Mouse (Mus musculus): ENCODE data around the gene Mrpl41. TPM values are rescaled to one million over a fixed set of nuclear protein-coding genes. Genes with fewer than 3 reads are reported as not detected.
"Not testable (repeated sequence)": the region's sequence is repeated elsewhere in the genome, so short reads cannot be mapped to it uniquely, and the experiment has no call there.

Gene Mrpl41
- polyA plus RNA-seq, 1 experiment = 66.0 TPM

GRCm38 (mm10) chr2:24996471-24996870 lies 21.6 kb upstream of the Mrpl41 start:
- Histone ChIP-seq H3K4me1 (ENCODE audit: control insufficient read depth, insufficient read depth, low read length) (no peaks in the 10 kb centered on the region), H3K36me3 (ENCODE audit: control insufficient read depth, insufficient read depth, low read length) (peaks cover 1% of the 10 kb centered on the region; the same call in 1 of the 2 replicates), H3K27ac (ENCODE audit: insufficient read depth, low read depth, low read length) (no peak overlapping the region), H3K4me3 (ENCODE audit: insufficient read depth, low read depth, low read length) (no peak overlapping the region), H3K27me3 (replicated peaks; ENCODE audit: control insufficient read depth, insufficient read depth, low read length) (no peaks in the 10 kb centered on the region)
- DNase-seq = no peak
- TF ChIP-seq POLR2A (IDR thresholded peaks at IDR 0.05; ENCODE audit: low read depth, low read length) (no peak), CTCF (conservative IDR thresholded peaks at IDR 0.05; ENCODE audit: insufficient read depth, insufficient read length, low read depth, low read length) (no peak)
- 82% methylated on average over 2 of the region's 2 CpGs for WGBS

GRCm38 (mm10) chr2:24995332-24995731 lies 20.4 kb upstream of the Mrpl41 start:
- no peaks in the 10 kb centered on the region for H3K27me3 ChIP-seq (replicated peaks; ENCODE audit: control insufficient read depth, insufficient read depth, low read length)
- TF ChIP-seq CTCF (conservative IDR thresholded peaks at IDR 0.05; ENCODE audit: insufficient read depth, insufficient read length, low read depth, low read length) = no peak
- no peak for TF ChIP-seq POLR2A (IDR thresholded peaks at IDR 0.05; ENCODE audit: low read depth, low read length)
- H3K4me1 ChIP-seq (ENCODE audit: control insufficient read depth, insufficient read depth, low read length) = no peaks in the 10 kb centered on the region
- H3K36me3 ChIP-seq (ENCODE audit: control insufficient read depth, insufficient read depth, low read length) = peaks cover 1% of the 10 kb centered on the region; the same call in 1 of the 2 replicates
- WGBS = 91% methylated on average over 6 of the region's 6 CpGs
- H3K27ac ChIP-seq (ENCODE audit: insufficient read depth, low read depth, low read length) = no peak overlapping the region
- H3K4me3 ChIP-seq (ENCODE audit: insufficient read depth, low read depth, low read length) = no peak overlapping the region
- no peak for DNase-seq

GRCm38 (mm10) chr2:24987762-24988161 lies 12.9 kb upstream of the Mrpl41 start:
- peaks cover 4% of the 10 kb centered on the region; the same call in 1 of the 2 replicates for H3K36me3 ChIP-seq (ENCODE audit: control insufficient read depth, insufficient read depth, low read length)
- TF ChIP-seq POLR2A (IDR thresholded peaks at IDR 0.05; ENCODE audit: low read depth, low read length) = no peak
- no peak for TF ChIP-seq CTCF (conservative IDR thresholded peaks at IDR 0.05; ENCODE audit: insufficient read depth, insufficient read length, low read depth, low read length)
- WGBS = 53% methylated on average over 2 of the region's 2 CpGs
- no peak overlapping the region for H3K4me3 ChIP-seq (ENCODE audit: insufficient read depth, low read depth, low read length)
- H3K27ac ChIP-seq (ENCODE audit: insufficient read depth, low read depth, low read length) = no peak overlapping the region
- H3K4me1 ChIP-seq (ENCODE audit: control insufficient read depth, insufficient read depth, low read length) = no peaks in the 10 kb centered on the region
- H3K27me3 ChIP-seq (replicated peaks; ENCODE audit: control insufficient read depth, insufficient read depth, low read length) = no peaks in the 10 kb centered on the region
- DNase-seq = no peak

- WGBS = 92% methylated on average over 5 of the region's 5 CpGs
- TF ChIP-seq CTCF (conservative IDR thresholded peaks at IDR 0.05; ENCODE audit: insufficient read depth, insufficient read length, low read depth, low read length) (no peak), POLR2A (IDR thresholded peaks at IDR 0.05; ENCODE audit: low read depth, low read length) (no peak)
- Histone ChIP-seq H3K27me3 (replicated peaks; ENCODE audit: control insufficient read depth, insufficient read depth, low read length) (no peaks in the 10 kb centered on the region), H3K36me3 (ENCODE audit: control insufficient read depth, insufficient read depth, low read length) (no peaks in the 10 kb centered on the region), H3K4me1 (ENCODE audit: control insufficient read depth, insufficient read depth, low read length) (peaks cover 6% of the 10 kb centered on the region), H3K27ac (ENCODE audit: insufficient read depth, low read depth, low read length) (no peak overlapping the region), H3K4me3 (ENCODE audit: insufficient read depth, low read depth, low read length) (no peak overlapping the region)
- no peak for DNase-seq
Observed at GRCm38 (mm10) chr2:24976960-24977359, 2.1 kb upstream of the Mrpl41 start.

- DNase-seq = peak; percentile 93
- Histone ChIP-seq H3K4me1 (ENCODE audit: control insufficient read depth, insufficient read depth, low read length) (peaks cover 6% of the 10 kb centered on the region), H3K27ac (ENCODE audit: insufficient read depth, low read depth, low read length) (peak within 1 kb of the TSS; percentile 82), H3K36me3 (ENCODE audit: control insufficient read depth, insufficient read depth, low read length) (no peaks in the 10 kb centered on the region), H3K27me3 (replicated peaks; ENCODE audit: control insufficient read depth, insufficient read depth, low read length) (no peaks in the 10 kb centered on the region), H3K4me3 (ENCODE audit: insufficient read depth, low read depth, low read length) (peak within 1 kb of the TSS; percentile 86)
- under 1% methylated on average over 16 of the region's 16 CpGs for WGBS
- no peak for TF ChIP-seq CTCF (conservative IDR thresholded peaks at IDR 0.05; ENCODE audit: insufficient read depth, insufficient read length, low read depth, low read length)
- TF ChIP-seq POLR2A (IDR thresholded peaks at IDR 0.05; ENCODE audit: low read depth, low read length) = no peak
Observed at GRCm38 (mm10) chr2:24975704-24976297, 903 bp upstream of the Mrpl41 start, which contains the start of gene Pnpla7. Pnpla7 (plus strand) TSS chr2:24976033.

GRCm38 (mm10) chr2:24974452-24974851 lies 446 bp downstream of the Mrpl41 start:
- not testable (repeated sequence) for H3K4me1 ChIP-seq (ENCODE audit: control insufficient read depth, insufficient read depth, low read length); DNase-seq; H3K36me3 ChIP-seq (ENCODE audit: control insufficient read depth, insufficient read depth, low read length)

GRCm38 (mm10) chr2:24970386-24970785 lies 4.5 kb downstream of the Mrpl41 start:
- DNase-seq = no peak
- H3K27me3 ChIP-seq (replicated peaks; ENCODE audit: control insufficient read depth, insufficient read depth, low read length) = no peaks in the 10 kb centered on the region
- WGBS = 85% methylated on average over 4 of the region's 4 CpGs
- no peaks in the 10 kb centered on the region for H3K36me3 ChIP-seq (ENCODE audit: control insufficient read depth, insufficient read depth, low read length)
- TF ChIP-seq POLR2A (IDR thresholded peaks at IDR 0.05; ENCODE audit: low read depth, low read length) (no peak), CTCF (conservative IDR thresholded peaks at IDR 0.05; ENCODE audit: insufficient read depth, insufficient read length, low read depth, low read length) (no peak)
- no peak overlapping the region for H3K27ac ChIP-seq (ENCODE audit: insufficient read depth, low read depth, low read length)
- H3K4me3 ChIP-seq (ENCODE audit: insufficient read depth, low read depth, low read length) = no peak overlapping the region
- peaks cover 4% of the 10 kb centered on the region for H3K4me1 ChIP-seq (ENCODE audit: control insufficient read depth, insufficient read depth, low read length)

More at GRCm38 (mm10) chr2:24974452-24974851, 446 bp downstream of the Mrpl41 start:
- H3K27ac ChIP-seq (ENCODE audit: insufficient read depth, low read depth, low read length) = peak overlapping the region; percentile 70; the same call in 1 of the 2 replicates
- peak overlapping the region; percentile 86 for H3K4me3 ChIP-seq (ENCODE audit: insufficient read depth, low read depth, low read length)
- not testable (repeated sequence) for H3K27me3 ChIP-seq (replicated peaks; ENCODE audit: control insufficient read depth, insufficient read depth, low read length)
- under 1% methylated on average over 17 of the region's 17 CpGs for WGBS
